Mouse (Mus musculus): ENCODE data around the gene Fancc. TPM values are rescaled to one million over a fixed set of nuclear protein-coding genes. Genes with fewer than 3 reads are reported as not detected.

Gene Fancc
- total RNA-seq (2021) = 10 to 100 TPM; 17.1 to 18.9 TPM
- long read RNA-seq, experiment 1, partial matches to known transcripts = 2 of 11 reads
- long read RNA-seq, experiment 1, other reads (novel, unspliced or antisense) = 6 of 11 reads
- long read RNA-seq, experiment 2, partial matches to known transcripts = 2 of 13 reads
- long read RNA-seq, experiment 2, other reads (novel, unspliced or antisense) = 7 of 13 reads

- DNase-seq (ENCODE audit: low spot score in 2 of 2) = no peak
Observed at GRCm38 (mm10) chr13:63496646-63497582, at the start of gene Fancc. TSS of gene Fancc (minus strand) at chr13:63497278.

DNA sequence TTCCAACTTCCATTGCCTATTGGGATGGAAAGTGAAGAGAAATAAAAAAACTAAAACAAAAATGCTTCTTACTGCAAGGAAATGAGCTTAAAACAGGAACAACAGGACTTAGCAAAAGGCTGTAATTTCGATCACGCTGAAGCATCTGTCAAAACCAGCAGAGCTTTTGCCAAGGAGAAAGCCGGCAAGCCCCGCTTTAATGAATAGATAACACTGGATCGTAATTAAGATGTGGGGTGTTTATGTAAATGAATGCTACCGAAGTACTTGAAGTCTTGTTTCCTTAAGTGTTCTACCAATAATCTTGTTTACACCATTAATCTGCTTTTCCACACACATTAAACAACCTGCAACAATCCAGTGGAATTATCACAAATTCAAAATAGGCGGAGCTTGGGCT, 48.2 kb upstream of the Fancc start:
- no peak for DNase-seq (ENCODE audit: low spot score in 2 of 2)

GRCm38 (mm10) chr13:63544967-63545253, 47.8 kb upstream of the Fancc start:
- no peak for DNase-seq (ENCODE audit: low spot score in 2 of 2)

GRCm38 (mm10) chr13:63544119-63544966, 47.3 kb upstream of the Fancc start:
- no peak for DNase-seq (ENCODE audit: low spot score in 2 of 2)

GRCm38 (mm10) chr13:63543459-63543858, 46.4 kb upstream of the Fancc start:
- no peak for DNase-seq (ENCODE audit: low spot score in 2 of 2)

DNA sequence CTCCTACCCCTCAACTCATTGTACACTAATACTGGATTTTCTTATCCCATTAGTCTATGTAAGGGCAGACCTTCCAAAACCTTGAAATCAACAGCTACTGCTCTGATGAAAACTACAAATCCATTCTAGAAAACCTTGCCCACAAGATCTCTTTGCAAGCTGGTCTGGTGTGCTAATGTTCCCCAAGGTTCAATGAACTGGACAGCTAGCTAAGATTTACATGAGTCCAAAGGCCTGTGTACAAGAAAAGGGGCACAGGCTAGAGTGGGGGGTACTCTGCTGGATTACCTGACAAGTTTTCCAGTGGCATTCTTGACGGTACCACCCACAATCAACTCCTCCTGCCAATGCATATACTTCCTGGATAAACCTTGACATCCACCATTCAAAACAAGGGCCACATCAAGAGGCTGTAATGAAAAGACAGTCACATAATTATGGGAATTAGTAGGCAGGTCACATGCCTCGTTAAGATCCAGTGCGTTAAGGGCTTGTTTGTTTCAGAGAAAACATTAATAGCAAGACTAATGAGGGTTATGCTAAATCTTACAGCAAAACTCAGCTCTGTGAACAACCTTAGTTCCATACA, 45.8 kb upstream of the Fancc start:
- DNase-seq (ENCODE audit: low spot score in 2 of 2) = no peak

- DNase-seq (ENCODE audit: low spot score in 2 of 2) = no peak
Observed at GRCm38 (mm10) chr13:63541510-63541909, 44.4 kb upstream of the Fancc start.

GRCm38 (mm10) chr13:63540584-63540983, 43.5 kb upstream of the Fancc start:
- no peak for DNase-seq (ENCODE audit: low spot score in 2 of 2)

DNA sequence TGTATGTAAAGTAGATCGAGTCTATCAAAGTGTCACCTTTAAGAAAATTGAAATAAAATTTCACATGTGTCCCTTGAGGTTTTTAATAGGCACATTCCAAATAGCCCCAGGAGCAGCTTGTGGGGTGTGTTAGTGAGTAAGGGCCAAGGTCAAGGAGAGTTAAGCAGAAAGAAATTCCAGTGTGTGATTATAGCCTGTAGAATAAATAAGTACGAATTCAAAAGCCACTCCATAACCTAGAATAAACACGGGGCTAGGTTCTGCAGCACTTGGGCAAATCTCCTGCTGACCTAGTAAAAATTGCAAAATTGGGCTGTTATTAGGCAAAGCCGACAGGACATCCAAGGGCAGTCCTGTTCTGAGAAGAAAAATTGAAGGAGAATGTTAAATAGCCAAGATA, 37.9 kb upstream of the Fancc start:
- no peak for DNase-seq (ENCODE audit: low spot score in 2 of 2)

GRCm38 (mm10) chr13:63530857-63531256, 33.8 kb upstream of the Fancc start:
- DNase-seq (ENCODE audit: low spot score in 2 of 2) = no peak

- DNase-seq (ENCODE audit: low spot score in 2 of 2) = no peak
Observed at GRCm38 (mm10) chr13:63530371-63530764, 33.3 kb upstream of the Fancc start.

DNA sequence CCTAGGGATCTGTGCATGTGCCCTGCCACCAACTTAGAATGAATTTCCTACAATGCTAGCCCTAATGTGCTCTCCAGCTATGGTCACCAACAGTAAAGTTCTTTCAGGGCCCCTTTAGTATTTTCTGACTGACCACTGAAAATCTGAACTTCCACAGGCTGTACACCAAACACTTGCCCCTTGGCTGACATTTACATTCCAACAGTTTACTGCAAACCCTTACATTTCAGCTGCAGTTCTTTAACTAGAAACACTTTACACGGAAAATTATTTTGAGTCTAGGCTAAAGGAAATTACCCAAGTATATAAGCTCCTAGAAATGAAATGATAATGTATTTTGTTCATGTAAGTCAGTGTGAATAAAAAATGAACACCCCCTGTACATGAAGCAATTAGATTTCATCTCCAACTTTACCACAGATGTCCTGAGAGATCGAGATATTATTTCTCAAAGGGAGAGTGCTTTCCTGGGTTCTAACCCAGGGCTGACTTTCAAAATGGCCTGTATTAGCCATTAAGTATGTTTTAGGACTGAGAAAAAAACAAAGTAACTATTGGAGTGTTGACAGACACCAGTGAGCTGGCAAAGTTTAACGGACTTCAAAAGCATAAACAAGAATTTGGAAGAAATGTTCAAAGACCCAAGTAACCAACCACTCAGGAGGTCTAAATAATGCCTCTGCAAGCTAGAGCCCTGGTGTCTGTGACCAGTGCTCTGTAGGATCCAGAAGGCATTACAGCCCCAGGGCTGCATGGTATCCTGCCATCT, 32.7 kb upstream of the Fancc start:
- no peak for DNase-seq (ENCODE audit: low spot score in 2 of 2)

DNA sequence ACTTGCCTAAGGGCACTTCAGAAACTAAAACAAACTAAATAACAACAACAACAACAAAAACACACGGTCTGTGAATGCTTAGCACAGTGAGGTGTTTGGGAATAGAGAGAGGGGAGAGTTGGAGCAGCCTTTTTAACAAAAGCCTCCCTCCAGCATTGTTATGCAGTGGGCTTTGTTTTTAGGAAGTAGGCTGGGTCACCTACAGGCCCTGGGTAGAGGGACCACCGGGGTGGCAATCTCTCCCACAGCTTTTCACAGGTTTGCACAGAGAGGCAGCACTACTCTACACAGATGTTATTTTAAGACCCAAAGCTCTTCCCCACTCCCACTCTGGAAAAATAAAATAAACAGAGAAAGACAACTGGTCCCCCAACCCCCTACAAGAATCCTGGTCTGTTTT, 31.8 kb upstream of the Fancc start:
- no peak for DNase-seq (ENCODE audit: low spot score in 2 of 2)

DNA sequence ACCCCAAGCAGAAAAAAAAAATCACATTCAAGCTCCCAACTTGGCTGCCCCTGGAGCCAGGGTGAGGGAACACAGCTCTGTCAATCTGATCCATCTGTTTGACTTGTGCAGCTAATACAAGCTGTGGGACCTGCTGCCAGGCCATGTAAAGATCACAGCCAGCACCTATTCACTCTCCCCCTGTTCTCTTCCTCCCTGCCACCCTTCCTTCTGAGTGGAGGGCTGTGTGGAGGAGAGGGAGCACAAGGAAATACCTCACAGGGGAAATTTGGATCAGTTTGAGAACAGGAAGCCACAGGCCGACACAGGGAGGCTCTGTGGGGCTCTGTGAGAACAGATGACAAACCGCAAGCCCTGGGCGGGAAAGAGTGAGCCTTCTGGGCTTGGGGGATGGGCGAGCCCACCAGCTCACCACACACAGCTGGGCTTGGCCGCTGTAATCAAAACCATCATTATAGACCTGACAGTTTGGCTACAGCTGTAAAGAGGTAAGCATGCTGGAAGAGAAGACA, 31.1 kb upstream of the Fancc start:
- DNase-seq (ENCODE audit: low spot score in 2 of 2) = no peak

GRCm38 (mm10) chr13:63525571-63526197, 28.6 kb upstream of the Fancc start:
- no peak for DNase-seq (ENCODE audit: low spot score in 2 of 2)

GRCm38 (mm10) chr13:63524608-63525570, 27.8 kb upstream of the Fancc start:
- no peak for DNase-seq (ENCODE audit: low spot score in 2 of 2)

DNA sequence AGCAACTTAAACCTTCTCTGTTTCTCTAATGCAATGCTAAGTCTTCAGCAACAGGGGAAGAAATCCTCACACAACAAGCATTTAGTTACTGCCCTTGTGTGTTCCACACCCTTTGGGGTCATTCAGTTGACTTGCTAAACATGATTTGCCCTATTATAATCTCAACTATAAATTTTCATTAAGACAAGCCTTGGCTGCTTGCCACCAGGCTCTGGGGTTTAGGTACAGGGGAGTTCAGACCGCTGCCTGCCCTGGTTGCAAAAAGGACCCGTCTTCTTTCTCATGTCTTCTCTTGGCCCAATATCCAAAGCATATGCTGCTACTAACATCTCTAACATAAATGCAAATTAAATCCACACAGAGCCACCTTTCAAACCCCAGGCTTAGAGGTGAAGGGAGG, 27.0 kb upstream of the Fancc start:
- DNase-seq (ENCODE audit: low spot score in 2 of 2) = no peak

GRCm38 (mm10) chr13:63522832-63523231, 25.8 kb upstream of the Fancc start:
- DNase-seq (ENCODE audit: low spot score in 2 of 2) = no peak

DNA sequence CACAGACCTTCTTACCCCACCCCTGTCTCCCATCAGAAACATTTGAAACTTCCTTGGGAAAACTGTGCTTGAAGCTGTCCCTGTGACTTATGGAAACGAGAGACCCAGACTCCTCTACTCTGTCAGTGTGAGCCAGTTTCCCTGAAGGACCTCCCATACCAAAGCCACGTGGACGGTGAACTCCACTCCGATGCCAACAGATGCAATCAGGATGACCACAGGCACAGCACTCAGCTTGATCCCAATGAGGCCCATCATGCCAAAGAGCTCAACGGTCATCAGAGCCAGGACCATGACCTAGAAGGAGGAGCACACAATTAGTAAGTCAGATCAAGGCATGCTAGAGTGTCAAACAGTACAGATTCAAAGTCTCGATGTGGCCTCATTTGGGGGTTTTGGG, 23.0 kb upstream of the Fancc start:
- no peak for DNase-seq (ENCODE audit: low spot score in 2 of 2)
